Mouse (Mus musculus) C2C12 (cell line): ENCODE data around the gene Rptor. TPM values are rescaled to one million over a fixed set of nuclear protein-coding genes. Genes with fewer than 3 reads are reported as not detected.

Experiments used
- H3K27me3 ChIP-seq: one replicate; pipeline ENCODE4 v1.6.1; 2011; ENCODE audit not compliant: control insufficient read depth, insufficient read depth, insufficient read length
- H3K36me3 ChIP-seq: one replicate; pipeline ENCODE4 v1.6.1; 2011; ENCODE audit not compliant: control insufficient read depth, insufficient read depth
- H3K4me3 ChIP-seq: one replicate; pipeline ENCODE4 v1.5.1; 2011; ENCODE audit warnings: mild to moderate bottlenecking, control low read depth; ENCODE audit not compliant: poor library complexity, insufficient read depth, severe bottlenecking
- H3K79me2 ChIP-seq: one replicate; pipeline ENCODE4 v1.6.1; 2011; ENCODE audit not compliant: control insufficient read depth, insufficient read depth
- H3K79me3 ChIP-seq: one replicate; pipeline ENCODE4 v1.6.1; 2011; ENCODE audit warnings: low read depth, control low read depth
- H3ac ChIP-seq: one replicate; pipeline ENCODE3; 2011; ENCODE audit warnings: low read depth; ENCODE audit not compliant: control insufficient read depth, insufficient read length
- CEBPB ChIP-seq: IDR thresholded peaks from one replicate; pipeline ENCODE4 v1.6.1; 2011; ENCODE audit warnings: low read depth, mild to moderate bottlenecking, control low read depth, moderate library complexity
- CTCF ChIP-seq: IDR thresholded peaks from one replicate; pipeline ENCODE4 v1.5.1; 2011; ENCODE audit not compliant: control insufficient read depth, insufficient read depth, insufficient read length
- FOSL1 ChIP-seq: IDR thresholded peaks from one replicate; pipeline ENCODE4 v1.8.0; 2011; ENCODE audit warnings: mild to moderate bottlenecking, low read length; ENCODE audit not compliant: poor library complexity, insufficient read depth, severe bottlenecking
- MAX ChIP-seq: IDR thresholded peaks from one replicate; pipeline ENCODE4 v1.6.1; 2011; ENCODE audit warnings: mild to moderate bottlenecking, control low read depth
- MYOD1 ChIP-seq: IDR thresholded peaks from one replicate; pipeline ENCODE4 v1.6.1; 2011; ENCODE audit warnings: low read depth; ENCODE audit not compliant: control insufficient read depth, insufficient read length
- MYOG ChIP-seq: IDR thresholded peaks from one replicate; pipeline ENCODE4 v1.6.1; 2011; ENCODE audit not compliant: control insufficient read depth, insufficient read length; ENCODE audit errors: extremely low read depth
- USF1 ChIP-seq: IDR thresholded peaks from one replicate; pipeline ENCODE4 v1.6.1; 2011; ENCODE audit warnings: low read depth, mild to moderate bottlenecking, control low read depth, moderate library complexity
- polyA plus RNA-seq: library from polyadenylated mRNA; unstranded; fragments of >200 nt; fragmentation: generic; extraction: Trizol; gene quantifications from one replicate; pipeline ENCODE4 v1.2.1, GENCODE M21; 2012; ENCODE audit warnings: missing spikeins

The Rptor gene
- polyA plus RNA-seq, 1 experiment: 34.8 TPM

DNA sequence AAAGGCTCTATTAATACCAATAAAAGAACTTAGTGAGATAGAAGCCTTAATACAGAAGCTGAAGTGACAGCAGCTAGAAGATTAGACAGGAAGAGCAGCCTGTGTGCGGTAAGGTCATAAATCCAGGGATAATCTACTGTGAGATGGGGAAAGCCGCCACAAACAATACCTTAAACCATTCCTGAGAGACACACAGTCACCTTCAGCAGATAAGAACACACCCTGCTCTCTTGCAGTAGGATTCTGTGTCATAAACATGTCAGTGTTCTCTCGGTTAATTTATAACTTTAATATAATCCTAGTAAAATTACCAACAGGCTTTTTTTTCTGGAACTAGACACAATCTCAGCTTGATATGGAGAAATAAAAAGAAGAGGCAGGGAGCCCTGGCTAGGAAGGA, 233.6 kb downstream of the Rptor start:
- TF ChIP-seq MYOD1 (no peak), MYOG (no peak), MAX (no peak), USF1 (no peak), CEBPB (no peak)
- Histone ChIP-seq H3K36me3 (peaks cover 1% of the 10 kb centered on the region), H3ac (no peak overlapping the region), H3K79me2 (no peaks in the 10 kb centered on the region), H3K79me3 (no peaks in the 10 kb centered on the region), H3K4me3 (no peak overlapping the region), H3K27me3 (no peaks in the 10 kb centered on the region)

DNA sequence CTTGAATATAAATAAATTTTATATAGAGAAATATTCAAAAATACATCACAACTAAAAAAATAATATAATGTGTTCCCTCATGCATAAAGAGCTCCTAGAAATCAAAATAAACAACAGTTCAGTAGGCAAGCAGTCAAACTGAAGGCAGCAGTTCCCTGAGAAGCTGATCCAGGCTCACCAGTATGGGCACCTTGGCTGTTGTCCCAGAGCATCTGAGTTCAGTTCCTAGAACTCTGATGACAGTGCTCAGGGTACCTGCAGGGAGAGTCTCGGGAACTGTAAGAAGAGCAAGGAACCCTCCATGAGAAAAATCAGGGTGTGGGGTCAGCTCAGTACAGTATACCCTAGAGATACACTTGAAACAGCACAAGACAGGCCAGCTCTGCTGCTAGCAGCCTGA, 235.1 kb downstream of the Rptor start:
- no peaks in the 10 kb centered on the region for H3K27me3 ChIP-seq
- H3K4me3 ChIP-seq: no peak overlapping the region
- no peaks in the 10 kb centered on the region for H3K79me2 ChIP-seq
- H3K36me3 ChIP-seq: peaks cover 11% of the 10 kb centered on the region
- H3ac ChIP-seq: no peak overlapping the region
- no peak for TF ChIP-seq MAX
- no peak for TF ChIP-seq MYOD1
- no peaks in the 10 kb centered on the region for H3K79me3 ChIP-seq

GRCm38 (mm10) chr11:119839411-119840342, 237.0 kb downstream of the Rptor start:
- TF ChIP-seq MAX (no peak), MYOD1 (no peak), USF1 (no peak), FOSL1 (no peak), CEBPB (no peak), MYOG (no peak), CTCF (no peak)
- no peaks in the 10 kb centered on the region for H3K79me2 ChIP-seq
- H3K4me3 ChIP-seq: no peak overlapping the region
- H3K36me3 ChIP-seq: peaks cover 28% of the 10 kb centered on the region
- no peak overlapping the region for H3ac ChIP-seq
- no peaks in the 10 kb centered on the region for H3K27me3 ChIP-seq
- no peaks in the 10 kb centered on the region for H3K79me3 ChIP-seq

- H3K36me3 ChIP-seq: peaks cover 69% of the 10 kb centered on the region
- no peaks in the 10 kb centered on the region for H3K79me3 ChIP-seq
- H3K4me3 ChIP-seq: no peak overlapping the region
- H3ac ChIP-seq: no peak overlapping the region
- H3K79me2 ChIP-seq: no peaks in the 10 kb centered on the region
- TF ChIP-seq FOSL1 (no peak), CTCF (no peak), USF1 (no peak), CEBPB (no peak), MAX (no peak), MYOG (no peak), MYOD1 (no peak)
- no peaks in the 10 kb centered on the region for H3K27me3 ChIP-seq
These were observed 243.9 kb downstream of the Rptor start for GRCm38 (mm10) chr11:119846608-119847007.

- TF ChIP-seq MYOD1 (no peak), CEBPB (no peak), MYOG (no peak), USF1 (no peak), CTCF (no peak), FOSL1 (no peak), MAX (no peak)
- H3K36me3 ChIP-seq: peaks cover 69% of the 10 kb centered on the region
These were observed 244.4 kb downstream of the Rptor start for GRCm38 (mm10) chr11:119847076-119847475.

DNA sequence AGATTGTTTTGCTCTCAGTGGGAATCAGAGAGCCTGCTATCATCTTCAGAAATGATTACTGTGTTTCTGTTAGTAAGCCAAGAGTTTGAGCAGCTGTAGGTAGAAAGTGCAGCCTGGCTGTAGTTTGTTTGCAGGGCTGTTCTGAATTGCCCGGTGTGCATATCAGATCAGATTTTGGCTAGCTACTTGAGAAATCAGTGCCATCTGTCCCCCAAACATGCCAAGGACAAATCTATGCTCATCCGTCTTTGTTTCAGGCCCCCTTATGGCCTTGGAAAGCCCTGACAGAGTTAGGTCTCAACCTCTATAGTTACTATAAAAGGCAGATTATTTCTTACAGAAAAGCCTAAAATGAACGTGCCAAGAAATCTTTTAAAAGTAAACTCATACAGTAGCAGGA, 244.9 kb downstream of the Rptor start:
- H3K79me3 ChIP-seq: no peaks in the 10 kb centered on the region
- no peak overlapping the region for H3K4me3 ChIP-seq
- TF ChIP-seq FOSL1 (no peak), CTCF (no peak), MAX (no peak), MYOD1 (no peak), MYOG (no peak)
- H3ac ChIP-seq: no peak overlapping the region
- H3K27me3 ChIP-seq: no peaks in the 10 kb centered on the region
- no peaks in the 10 kb centered on the region for H3K79me2 ChIP-seq
- peaks cover 70% of the 10 kb centered on the region for H3K36me3 ChIP-seq

More at GRCm38 (mm10) chr11:119847076-119847475, 244.4 kb downstream of the Rptor start:
- Histone ChIP-seq H3K27me3 (no peaks in the 10 kb centered on the region), H3K79me2 (no peaks in the 10 kb centered on the region), H3ac (no peak overlapping the region), H3K79me3 (no peaks in the 10 kb centered on the region), H3K4me3 (no peak overlapping the region)
